Mouse (Mus musculus) layer of hippocampus, adult 2 months (tissue): ENCODE measurements around the gene Dnajc4. TPM values are rescaled to one million over a fixed set of nuclear protein-coding genes. Genes with fewer than 3 reads are reported as not detected.

ENCODE experiments used
- DNase-seq, 2 experiments: peaks; one replicate each; pipeline ENCODE4 v3.0.0; 2022; ENCODE audit warnings: low spot score in 2 of 2
- H3K27ac ChIP-seq: fragments of 200-600 bp; 2 replicates; pipeline ENCODE4 v1.8.1; 2022
- H3K4me3 ChIP-seq: fragments of 200-600 bp; 2 replicates; pipeline ENCODE4 v1.8.1; 2022; ENCODE audit warnings: mild to moderate bottlenecking
- CTCF ChIP-seq: fragments of 200-600 bp; conservative IDR thresholded peaks from 2 replicates; pipeline ENCODE4 v1.8.1; 2022; ENCODE audit warnings: antibody characterized with exemption, mild to moderate bottlenecking, moderate library complexity
- total RNA-seq, 2 experiments: library from RNA; stranded (reverse); gene quantifications; 2 replicates each; pipeline ENCODE4 v1.2.3; 2021

Dnajc4 gene
- total RNA-seq, 2 experiments from 2014 or later = 26.1 to 27.6 TPM

- TF ChIP-seq CTCF = no peak
- Histone ChIP-seq H3K27ac (peak overlapping the region; percentile 72; the same call in 1 of the 2 replicates), H3K4me3 (peak overlapping the region; percentile 53)
- DNase-seq = no peak
Measured at GRCm38 (mm10) chr19:6968491-6969271, 23.7 kb downstream of the Dnajc4 start.

GRCm38 (mm10) chr19:6956461-6956860 lies 35.9 kb downstream of the Dnajc4 start:
- TF ChIP-seq CTCF = no peak

GRCm38 (mm10) chr19:6955424-6955823 lies 36.9 kb downstream of the Dnajc4 start:
- Histone ChIP-seq H3K4me3 (no peak overlapping the region), H3K27ac (no peak overlapping the region)
- DNase-seq = no peak
- TF ChIP-seq CTCF = no peak

More at GRCm38 (mm10) chr19:6956461-6956860, 35.9 kb downstream of the Dnajc4 start:
- H3K27ac ChIP-seq = no peak overlapping the region
- no peak for DNase-seq
- no peak overlapping the region for H3K4me3 ChIP-seq

GRCm38 (mm10) chr19:6954046-6954445 lies 38.3 kb downstream of the Dnajc4 start:
- peak; percentile 61 for TF ChIP-seq CTCF
- Histone ChIP-seq H3K4me3 (no peak overlapping the region), H3K27ac (0 out of 2 replicates have a peak overlapping the region, but pooled peaks have one; percentile 2)
- DNase-seq = no peak

- TF ChIP-seq CTCF = no peak
- DNase-seq = no peak
- Histone ChIP-seq H3K27ac (peak overlapping the region; percentile 97), H3K4me3 (peak overlapping the region; percentile 66)
Measured at GRCm38 (mm10) chr19:6952712-6953037, 39.7 kb downstream of the Dnajc4 start.

GRCm38 (mm10) chr19:6951994-6952711 lies 40.2 kb downstream of the Dnajc4 start:
- peak; percentile 66 to 77 for DNase-seq
- TF ChIP-seq CTCF = no peak
- peak overlapping the region; percentile 97 for H3K27ac ChIP-seq
- H3K4me3 ChIP-seq = peak overlapping the region; percentile 66

- Histone ChIP-seq H3K4me3 (peak overlapping the region; percentile 66), H3K27ac (peak overlapping the region; percentile 97)
- DNase-seq = peak; percentile 92 to 97
Measured at GRCm38 (mm10) chr19:6951381-6951968, 40.9 kb downstream of the Dnajc4 start.

GRCm38 (mm10) chr19:6950613-6951153 lies 41.7 kb downstream of the Dnajc4 start:
- TF ChIP-seq CTCF = no peak
- Histone ChIP-seq H3K27ac (peak overlapping the region; percentile 97), H3K4me3 (peak overlapping the region; percentile 66)
- DNase-seq = peak; percentile 63

More at GRCm38 (mm10) chr19:6951381-6951968, 40.9 kb downstream of the Dnajc4 start:
- TF ChIP-seq CTCF = no peak

GRCm38 (mm10) chr19:6949951-6950350 lies 42.4 kb downstream of the Dnajc4 start:
- Histone ChIP-seq H3K4me3 (peak overlapping the region; percentile 66), H3K27ac (peak overlapping the region; percentile 97; the same call in 1 of the 2 replicates)
- DNase-seq = no peak
- no peak for TF ChIP-seq CTCF

- H3K27ac ChIP-seq = no peak overlapping the region
- H3K4me3 ChIP-seq = no peak overlapping the region
- no peak for TF ChIP-seq CTCF
- no peak for DNase-seq
Measured at GRCm38 (mm10) chr19:6949532-6949931, 42.8 kb downstream of the Dnajc4 start.

GRCm38 (mm10) chr19:6948186-6948585 lies 44.2 kb downstream of the Dnajc4 start:
- no peak overlapping the region for H3K27ac ChIP-seq
- no peak overlapping the region for H3K4me3 ChIP-seq
- TF ChIP-seq CTCF = no peak
- no peak for DNase-seq

- no peak overlapping the region for H3K27ac ChIP-seq
- no peak for DNase-seq
- TF ChIP-seq CTCF = no peak
Measured at GRCm38 (mm10) chr19:6947742-6948141, 44.6 kb downstream of the Dnajc4 start.

GRCm38 (mm10) chr19:6943709-6944108 lies 48.7 kb downstream of the Dnajc4 start:
- no peak overlapping the region for H3K27ac ChIP-seq
- no peak for TF ChIP-seq CTCF
- H3K4me3 ChIP-seq = no peak overlapping the region
- DNase-seq = no peak

More at GRCm38 (mm10) chr19:6947742-6948141, 44.6 kb downstream of the Dnajc4 start:
- H3K4me3 ChIP-seq = no peak overlapping the region
